Mouse (Mus musculus) kidney, postnatal 10 days (tissue): Measurements from ENCODE around the gene Megf11.
A peak's percentile ranks its signal among the peaks of the same experiment; 100 is the strongest.

Experiments used
- DNase-seq: peaks from one replicate; pipeline ENCODE4 v3.0.0; 2021; ENCODE audit warnings: mixed read lengths

The Megf11 gene

DNA sequence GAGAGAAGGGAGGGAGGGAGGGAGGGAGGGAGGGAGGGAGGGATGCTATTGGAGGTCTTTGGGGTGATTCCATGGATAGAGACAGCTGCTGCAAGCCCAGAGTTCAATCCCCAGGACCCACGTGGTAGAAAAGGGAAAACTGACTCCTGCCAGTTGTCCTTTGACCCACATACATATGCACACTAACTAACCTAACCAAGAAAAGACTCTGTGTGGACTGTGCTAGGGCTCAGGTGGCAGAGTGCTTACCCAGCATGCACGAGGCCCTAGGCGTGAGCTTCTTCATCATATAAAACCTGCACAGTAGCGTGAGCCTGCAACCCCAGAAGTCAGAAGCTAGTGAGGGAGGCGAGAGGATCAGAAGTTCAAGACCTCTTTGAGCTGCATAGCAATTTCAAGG, 182.1 kb downstream of the Megf11 start:
- no peak for DNase-seq

DNA sequence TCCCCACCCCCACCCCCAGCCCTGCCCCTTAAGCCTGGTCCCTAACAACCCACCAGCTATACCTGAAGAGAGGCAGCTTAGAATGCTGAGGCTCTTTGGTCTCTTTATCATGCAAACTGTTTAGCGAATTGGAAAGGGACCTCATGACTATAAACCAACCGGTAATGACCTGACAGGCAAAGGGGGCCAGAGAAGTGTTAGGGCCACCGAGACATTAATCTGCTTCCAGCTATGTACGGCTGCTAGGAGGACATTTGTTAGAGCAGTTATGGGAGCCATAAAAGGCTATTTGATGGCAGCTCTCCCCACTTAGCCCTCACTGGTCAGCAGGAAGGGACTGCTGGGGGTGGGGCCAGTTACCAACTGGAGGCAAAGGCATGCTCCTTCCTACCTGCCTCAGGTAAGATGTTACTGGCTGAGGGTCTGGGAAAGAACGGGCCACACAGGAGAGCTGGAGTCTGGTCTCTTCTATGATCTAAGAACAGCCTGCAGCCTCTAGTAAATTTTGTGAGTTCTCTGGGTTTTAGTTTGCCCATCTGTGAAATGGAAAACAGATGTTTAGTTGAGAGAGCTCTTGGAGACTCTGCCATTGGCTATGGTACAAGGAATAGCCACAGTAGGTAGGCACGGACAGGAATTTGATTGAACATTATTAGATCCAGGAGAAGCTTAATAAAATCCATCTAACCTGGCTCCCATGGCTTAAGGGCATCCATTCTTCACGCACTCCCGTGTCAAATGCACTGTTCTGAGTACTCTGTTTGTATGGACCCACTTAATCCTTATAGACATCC, 183.2 kb downstream of the Megf11 start:
- DNase-seq = no peak

DNA sequence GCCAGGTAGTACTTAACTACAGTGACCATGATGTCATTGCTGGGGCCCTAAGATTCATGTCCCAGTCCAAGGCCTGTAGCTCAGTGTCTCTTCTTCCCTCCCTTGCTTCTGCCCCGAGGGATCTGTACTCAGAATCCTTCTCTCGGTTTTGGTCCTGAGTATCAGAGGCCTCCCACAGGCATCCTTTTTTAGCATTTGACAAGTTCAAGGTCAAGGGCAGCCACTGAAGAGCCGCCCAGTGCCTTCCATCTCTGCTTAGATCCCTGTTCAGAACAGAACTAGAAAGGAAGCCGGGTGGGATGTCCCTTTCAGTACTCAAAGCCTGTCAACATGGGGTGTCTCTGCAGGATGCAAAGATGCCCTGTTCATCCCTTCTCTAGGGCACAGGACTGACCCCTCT, 185.0 kb downstream of the Megf11 start:
- no peak for DNase-seq

DNA sequence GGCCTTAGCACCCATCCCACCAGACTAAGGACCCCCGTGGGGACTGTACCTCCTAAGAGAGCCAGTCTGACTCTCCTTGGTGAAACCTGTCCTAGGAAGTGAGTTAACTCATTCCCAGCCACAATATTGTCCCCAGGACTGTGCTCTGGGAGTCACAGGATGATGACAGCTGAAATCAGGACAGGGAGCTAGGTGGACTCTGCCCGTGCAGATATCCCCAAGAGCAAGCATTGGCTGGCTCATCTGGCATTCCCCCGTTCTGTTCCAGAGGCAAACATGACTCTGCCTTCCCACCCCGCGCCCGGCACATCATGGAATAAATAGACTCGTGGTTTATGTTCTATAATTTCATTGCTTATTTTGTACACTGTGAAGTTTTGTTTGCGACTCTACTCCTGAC, 185.7 kb downstream of the Megf11 start:
- DNase-seq = no peak

DNA sequence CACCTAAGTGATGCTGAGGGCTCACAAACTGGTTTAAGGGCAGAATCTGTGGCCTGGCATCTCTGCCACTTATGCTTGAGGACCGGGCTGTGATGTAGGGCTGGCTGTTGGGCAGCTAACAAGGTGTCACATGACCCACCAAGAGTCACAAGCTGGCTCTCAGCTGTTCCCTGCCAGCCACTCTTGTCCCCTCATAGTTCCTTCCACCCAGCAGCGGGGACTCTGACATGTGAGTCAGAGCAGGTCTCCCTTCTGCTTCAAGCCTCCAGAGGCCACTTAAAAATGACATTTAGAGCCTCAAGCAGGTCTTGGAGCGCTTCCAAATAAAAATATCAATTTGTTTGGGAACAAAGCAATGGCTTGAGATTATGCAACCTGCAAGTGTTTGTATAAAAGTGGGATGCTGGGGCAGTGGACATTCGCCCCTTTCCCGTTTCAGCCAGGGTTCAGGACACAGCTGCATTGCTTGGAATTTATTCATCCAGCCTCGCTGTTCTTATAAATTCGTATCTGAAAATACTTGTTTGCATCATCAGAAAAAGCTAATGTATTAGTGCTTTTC, 187.3 kb downstream of the Megf11 start:
- DNase-seq = no peak

DNA sequence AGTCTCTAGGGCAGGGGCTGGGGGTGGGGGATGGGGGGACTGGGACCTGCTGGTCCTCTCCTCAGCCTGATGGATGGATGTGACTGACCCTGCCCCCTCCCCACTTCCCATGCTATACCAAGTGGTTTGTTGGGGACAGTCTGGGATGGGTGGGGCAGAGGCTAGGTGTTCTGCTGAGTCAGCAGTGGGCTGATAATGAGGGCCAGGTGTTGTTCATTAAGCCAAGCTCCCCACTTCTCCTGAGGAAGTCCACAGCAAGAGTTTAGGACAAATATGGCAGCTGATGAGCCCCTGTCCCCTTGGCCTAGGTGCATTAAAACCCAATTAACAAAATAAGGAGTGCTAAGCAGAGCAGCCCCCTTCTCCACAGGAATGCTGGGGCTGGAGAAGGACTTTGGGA, 190.2 kb downstream of the Megf11 start:
- DNase-seq = no peak

DNA sequence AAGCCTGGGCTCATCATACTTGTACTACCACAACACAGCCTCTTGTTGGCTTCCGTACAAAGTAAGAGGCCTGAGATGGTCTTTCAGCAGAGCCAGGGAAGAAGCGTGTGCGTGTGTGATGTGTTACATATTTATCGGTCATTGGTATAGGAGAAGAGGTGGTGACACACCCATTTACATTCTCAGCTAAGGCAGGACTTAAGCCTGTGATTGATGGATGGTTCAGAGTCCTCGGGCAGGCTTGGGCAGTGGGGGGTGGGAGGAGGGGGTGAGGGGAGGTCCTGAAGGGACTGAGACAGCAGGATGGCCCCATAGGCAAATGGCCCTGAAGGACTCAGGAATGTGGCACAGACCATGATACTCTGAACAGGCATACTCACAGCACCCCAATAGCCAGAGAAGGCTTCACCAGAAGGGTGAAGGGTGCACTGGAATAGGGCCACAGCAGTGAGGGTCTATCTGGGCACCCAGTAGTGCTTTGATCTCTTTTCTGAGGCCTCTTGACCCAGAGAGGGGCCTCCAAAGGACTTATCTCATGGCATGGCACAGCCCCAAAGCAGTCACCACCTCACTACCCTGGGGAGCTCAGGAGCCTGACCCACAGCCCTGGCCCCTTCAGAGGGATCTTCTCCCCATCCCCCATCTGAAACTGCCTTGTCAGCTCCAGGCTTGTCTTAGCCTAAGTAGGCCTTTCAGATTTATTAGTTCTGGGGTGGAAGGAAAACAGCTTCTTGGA, 190.9 kb downstream of the Megf11 start:
- DNase-seq = no peak

DNA sequence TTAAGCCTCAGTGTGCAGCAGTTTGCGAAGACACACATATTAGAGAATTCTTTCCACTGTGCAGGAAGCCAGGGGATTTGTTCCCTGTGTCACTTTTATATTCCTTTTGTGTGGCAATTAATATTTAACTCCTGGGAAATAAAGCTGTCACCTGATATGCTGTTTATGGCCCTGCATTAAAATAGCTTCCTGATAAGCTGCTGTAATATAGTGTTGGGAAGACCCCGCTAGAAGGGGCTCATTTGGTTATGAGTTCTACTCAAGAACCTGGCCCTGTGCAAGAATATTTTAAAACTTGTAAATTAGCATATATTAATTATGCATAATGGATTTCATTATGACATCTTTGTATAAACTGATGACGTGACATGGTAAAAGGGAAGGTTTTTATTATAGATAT, 191.7 kb downstream of the Megf11 start:
- no peak for DNase-seq

DNA sequence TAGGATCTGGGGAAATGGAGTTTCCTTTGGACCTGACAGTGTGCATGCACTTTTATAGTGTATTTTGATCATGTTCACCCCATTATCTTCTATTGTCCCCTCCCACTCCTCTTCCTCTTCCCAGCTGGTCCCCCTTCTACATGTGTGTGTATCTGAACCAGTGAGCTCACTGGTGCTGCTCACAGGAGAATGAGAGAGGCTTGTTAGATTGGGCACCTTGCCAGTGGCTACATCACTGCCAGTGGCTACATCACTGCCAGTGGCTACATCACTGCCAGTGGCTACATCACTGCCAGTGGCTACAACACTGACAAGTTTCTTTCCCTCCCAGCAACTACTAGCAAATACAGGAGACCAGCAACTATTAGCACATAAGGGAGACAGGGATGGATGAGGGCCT, 192.6 kb downstream of the Megf11 start:
- peak; percentile 19 for DNase-seq

DNA sequence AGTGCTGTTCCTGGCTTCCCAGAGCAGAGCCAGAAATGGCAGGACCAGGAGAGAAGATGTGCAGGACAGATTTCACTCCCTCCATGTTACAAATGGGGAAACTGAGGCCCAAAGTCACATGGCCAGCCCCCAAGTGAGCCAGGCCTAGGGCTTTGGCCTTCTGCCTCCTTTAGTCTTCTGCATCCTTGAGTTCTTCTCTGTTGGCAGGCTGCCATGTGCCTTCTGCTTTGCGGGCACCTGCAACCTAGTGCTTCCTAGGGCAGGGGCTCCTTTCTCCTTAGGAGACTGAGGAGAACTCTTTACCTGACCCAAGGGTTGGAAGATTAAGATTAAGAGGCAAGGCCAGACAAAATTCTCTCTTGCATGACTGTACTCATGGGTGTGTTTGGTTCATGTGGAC, 193.9 kb downstream of the Megf11 start:
- DNase-seq = peak; percentile 29

DNA sequence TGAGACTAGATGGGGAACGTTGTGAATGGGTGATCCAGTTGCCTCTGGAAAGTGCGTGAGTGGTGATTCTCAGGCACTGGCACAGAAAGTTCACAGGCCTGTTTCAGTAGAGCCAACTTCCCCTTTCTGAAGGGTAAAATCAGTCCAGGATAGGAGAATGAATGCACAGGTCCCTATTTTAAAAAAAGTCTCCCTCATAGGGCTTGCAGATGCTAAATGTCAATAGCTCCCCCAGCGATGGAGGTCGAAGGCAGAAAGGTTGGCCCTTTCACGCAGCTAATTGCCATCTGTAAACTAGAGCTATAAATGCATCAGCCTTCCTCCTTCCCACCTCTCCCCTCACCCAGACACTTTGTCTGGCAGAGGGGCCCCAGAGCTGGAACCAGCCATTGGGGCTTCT, 200.9 kb downstream of the Megf11 start:
- no peak for DNase-seq

DNA sequence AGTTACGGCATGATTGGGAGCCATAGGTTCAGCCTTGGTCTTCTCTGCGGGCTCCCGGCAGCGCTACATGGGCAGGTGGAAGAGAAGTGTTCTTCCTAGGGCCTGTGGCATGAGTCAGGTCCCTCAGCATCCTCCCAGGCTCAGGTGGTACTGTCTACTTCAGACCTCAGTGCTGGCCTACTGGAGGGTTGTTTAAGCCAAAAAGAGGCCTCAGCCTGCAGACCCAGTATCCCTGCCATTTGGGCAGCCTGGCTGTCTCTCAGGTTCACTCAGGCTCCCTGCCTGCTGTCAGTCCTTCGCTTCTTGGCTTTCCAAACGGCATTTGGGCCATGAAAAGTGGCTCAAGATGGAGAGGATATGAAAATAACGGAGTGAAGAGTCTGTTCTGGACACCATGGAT, 202.6 kb downstream of the Megf11 start:
- DNase-seq = no peak

DNA sequence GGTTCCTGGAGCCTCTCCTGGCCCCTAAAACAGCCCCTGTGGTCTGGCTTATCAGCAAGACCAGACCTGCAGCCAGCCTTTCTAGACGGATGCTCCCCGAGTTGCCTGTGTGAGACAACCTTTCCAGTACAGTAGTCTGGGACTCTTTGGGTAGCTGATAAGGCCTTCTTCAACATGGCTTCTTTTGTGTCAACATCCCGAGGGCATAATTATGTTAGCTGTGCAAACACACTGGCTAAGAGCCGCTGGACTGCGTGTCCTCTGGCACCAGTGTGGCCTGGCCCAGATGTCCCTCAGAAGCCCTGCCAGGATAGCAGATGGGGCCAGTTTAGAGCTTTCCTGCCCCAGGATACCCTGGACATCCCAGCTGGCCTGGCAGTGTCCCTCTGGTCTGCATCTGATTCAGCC, 205.2 kb downstream of the Megf11 start:
- no peak for DNase-seq

DNA sequence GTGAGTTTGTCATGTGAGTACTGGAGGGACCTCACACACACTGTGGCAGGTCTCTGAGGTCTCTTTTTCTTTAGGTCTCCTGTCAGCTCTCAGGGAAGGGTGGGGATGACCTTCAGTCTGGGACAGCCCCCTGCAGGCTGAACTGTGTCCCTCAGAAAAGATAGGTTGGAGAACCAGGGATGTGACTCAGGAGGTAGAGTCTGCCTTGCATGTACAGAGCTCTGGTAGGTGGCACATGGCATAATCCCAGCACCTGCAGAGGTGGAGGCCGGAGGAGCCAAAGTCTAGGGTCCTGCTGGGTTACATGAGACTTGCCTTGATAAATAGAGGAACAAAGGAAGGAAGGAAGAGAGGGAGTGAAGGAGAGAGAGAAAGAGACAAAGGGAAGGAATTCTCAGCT, 206.0 kb downstream of the Megf11 start:
- DNase-seq = no peak

DNA sequence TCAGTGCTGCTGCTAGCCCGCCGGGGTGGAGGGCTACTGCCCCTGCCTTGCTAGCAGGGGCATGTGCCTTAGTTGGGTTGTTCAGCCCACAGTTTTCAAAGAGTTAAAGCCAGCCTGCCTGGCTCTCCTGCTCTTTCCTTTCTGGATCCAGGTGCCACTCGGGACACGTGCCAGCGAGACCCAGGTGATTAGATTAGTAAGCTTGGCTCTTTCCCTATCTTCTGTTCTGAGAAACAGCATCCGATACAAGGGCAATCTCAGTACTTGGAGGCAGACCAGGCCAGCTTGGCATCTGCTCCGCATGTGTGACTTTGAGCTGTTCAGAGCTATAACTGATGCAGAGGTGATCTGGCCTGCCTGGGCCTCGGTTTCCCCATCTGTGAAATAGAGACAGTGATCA, 209.0 kb downstream of the Megf11 start:
- DNase-seq = no peak

DNA sequence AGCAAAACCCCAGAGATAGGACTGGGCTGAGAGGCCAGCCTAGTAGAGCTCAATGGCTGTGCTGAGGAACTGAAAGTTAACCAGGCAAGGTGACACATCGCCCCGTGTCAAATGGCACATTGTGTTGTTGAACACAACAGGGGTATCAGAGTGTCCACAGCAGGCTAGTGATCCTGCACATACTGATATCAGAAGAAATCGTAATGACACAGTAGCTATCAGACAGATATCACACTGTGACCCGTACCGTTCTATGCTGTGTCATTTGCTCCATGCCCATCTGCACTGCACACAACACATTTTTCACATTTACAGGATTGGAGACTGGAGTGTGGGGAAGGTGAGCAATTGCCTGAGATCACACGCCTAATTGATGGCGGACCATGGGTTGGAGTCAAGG, 213.0 kb downstream of the Megf11 start:
- DNase-seq = no peak

DNA sequence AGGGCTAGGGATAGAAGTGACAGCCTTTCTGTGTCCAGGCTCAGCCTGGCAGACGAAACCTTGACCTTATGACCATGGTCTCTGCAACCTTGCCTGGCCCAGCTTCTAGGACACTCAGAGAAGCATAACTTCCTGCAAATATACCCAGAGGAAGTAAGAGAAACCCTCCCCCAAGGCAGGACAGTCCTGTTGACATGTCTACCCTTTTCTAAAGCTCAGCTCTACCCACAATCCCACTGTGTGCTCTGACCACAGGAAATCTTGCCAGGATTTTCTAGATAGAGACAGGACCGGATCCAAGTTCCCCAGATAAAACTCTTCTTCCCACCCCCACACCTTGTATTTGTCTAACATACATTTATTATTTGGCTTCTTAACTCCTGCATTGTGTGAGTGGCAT, 215.3 kb downstream of the Megf11 start:
- DNase-seq = peak; percentile 15

DNA sequence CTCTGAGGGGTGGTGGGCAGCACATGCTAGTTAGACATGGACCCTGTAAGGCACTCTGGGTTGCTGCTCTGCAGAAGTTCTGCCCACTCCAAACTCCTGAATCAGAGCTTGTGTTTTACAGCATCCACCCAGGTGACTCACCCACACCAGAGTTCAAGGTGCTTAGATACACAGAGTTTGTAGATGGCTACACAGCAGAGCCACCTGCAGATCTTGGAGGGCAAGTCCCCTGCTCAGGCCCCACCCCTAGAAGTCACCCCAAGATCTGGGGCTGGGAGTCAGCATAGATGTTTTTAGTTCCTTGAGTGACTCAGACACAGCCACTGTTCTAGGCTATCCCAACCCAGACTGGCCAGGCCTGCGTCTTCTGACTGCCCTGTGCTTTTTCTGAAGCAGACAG, 217.5 kb downstream of the Megf11 start:
- DNase-seq = no peak

DNA sequence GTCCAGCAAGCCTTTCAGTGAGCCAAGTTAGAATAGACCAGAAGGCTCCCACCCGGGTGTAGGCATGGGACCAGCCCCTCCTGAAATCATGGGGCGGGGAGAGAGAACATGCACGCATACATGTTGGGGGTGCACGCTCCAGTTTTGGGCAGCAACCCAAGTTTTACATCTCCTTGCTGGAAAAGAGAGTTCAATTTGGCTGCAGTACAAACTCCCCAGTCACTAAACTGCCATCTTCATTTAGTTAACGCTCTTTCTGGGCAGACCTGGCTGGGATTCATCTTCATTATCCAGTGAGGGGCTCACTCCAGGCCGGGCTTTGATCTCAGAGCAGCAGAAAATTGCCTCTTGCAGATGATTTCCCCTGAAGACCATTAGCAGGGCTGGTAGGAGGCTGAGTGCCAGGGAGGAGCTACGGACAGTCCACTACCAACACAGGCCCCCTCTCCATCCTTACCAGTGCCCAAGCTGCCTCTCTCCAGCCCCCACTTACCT, 218.8 kb downstream of the Megf11 start:
- DNase-seq = no peak

DNA sequence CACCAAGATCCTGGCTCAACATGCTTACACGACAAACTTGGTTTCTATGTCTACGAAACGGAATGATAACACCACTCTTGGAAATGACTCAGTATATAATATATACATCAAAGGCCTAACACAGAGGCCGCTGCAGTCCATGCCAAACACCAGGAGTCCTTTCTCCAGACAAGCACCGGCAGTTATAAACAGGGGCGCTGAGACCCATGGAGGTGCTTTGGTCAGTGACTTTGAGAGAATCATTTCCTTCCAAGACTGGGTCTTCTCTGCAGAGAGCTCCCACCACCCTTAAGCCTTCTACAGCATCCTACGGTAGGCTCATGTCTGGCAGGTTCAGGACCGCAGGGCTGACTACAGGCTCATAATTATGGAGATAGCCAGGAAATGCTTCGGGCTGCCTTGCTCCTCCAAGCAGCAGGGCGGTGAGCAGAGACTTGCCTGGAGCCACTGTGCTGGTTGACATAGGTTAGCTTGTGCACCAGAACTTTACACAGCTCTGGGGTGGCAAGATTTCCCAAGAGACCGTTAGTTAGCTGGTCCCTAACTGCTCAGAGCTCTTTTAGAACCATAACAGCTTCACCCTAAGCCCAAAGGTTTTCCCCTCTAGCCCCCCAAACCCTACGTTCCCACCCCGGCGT, 219.8 kb downstream of the Megf11 start:
- DNase-seq = no peak

DNA sequence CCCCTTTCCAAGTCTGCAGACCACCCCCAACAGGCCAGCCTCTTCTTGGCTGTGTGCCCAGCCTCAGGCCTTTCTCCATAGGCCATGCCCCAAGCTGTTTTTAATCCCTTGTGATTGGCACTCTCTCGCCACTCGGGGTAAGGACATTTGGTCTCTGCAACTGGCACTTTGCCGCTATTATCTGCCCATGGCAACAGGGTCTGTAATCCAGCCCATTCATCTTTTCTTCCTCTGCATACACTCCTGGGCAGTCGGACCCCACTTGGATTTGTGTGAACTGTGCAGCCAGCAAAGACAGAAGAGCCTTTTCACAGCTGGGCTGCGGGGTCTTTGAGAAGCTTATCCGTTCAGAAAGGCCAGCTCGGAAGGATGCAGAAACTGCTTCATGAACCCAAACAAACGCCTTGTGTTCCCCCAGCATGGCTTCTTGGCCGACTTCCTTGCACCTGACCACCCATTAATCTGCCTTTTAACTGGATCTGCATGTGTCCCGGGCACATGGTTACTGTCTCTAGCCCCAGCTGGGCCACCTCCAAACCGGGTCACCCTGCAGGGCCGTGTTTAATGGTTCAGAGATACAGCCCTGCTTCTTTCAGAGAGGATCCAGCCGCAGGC, 220.4 kb downstream of the Megf11 start:
- peak; percentile 73 for DNase-seq

DNA sequence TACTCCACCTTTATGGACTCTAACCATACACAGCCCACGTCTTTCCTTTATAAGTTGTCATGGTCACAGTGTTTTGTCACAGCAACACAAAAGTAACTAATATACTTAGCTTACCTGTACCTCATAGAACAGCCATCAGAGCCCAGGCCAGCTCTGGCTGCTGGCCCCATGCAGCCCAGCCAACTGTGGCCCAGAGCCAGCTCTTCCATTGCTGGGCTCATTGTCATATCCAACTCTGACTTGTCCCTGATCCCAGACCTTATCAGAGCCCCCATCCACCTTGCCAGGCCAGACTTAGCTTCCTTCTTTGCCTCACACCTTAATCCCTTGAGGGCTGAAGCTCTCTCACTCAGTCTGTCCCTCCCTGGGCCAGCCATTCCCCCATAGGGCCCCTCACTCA, 221.6 kb downstream of the Megf11 start:
- DNase-seq = no peak

DNA sequence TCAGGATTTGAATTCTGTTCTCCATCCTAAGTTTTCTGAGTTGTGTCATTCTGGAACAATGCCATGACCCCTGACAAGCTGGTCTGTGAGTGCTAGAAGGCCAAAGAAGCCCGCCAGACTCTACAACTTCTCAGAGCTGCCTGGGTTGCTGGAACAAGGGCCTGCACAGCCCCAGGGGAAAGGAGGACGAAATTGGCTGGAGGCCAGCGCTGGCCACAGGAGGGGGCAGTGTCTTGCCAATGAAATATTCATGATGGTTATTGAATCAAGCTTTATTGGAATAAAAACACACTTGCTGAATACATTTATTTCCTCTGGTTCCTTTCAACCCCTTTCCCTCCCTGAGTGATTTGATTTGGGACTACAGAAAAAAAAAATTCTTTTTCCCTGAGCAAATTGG, 224.1 kb downstream of the Megf11 start:
- DNase-seq = peak; percentile 52
